Mouse (Mus musculus) kidney, adult 2 months (tissue): ENCODE measurements around the gene Rassf2. TPM values are rescaled to one million over a fixed set of nuclear protein-coding genes. Genes with fewer than 3 reads are reported as not detected.

ENCODE experiments used
- DNase-seq: peaks from one replicate; pipeline ENCODE4 v3.0.0; 2021
- H3K27ac ChIP-seq: fragments of 200-500 bp; 2 replicates; pipeline ENCODE4 v1.5.1; 2012; ENCODE audit warnings: low read depth, low read length, control low read depth, inconsistent platforms; ENCODE audit not compliant: insufficient read depth
- H3K27me3 ChIP-seq: fragments of 200-500 bp; replicated peaks from 2 replicates; pipeline ENCODE4 v1.6.1; 2012; ENCODE audit warnings: mild to moderate bottlenecking, moderate library complexity, low read length, inconsistent platforms; ENCODE audit not compliant: control insufficient read depth, insufficient read depth
- H3K36me3 ChIP-seq: fragments of 200-500 bp; 2 replicates; pipeline ENCODE4 v1.6.1; 2012; ENCODE audit warnings: mild to moderate bottlenecking, moderate library complexity, low read length, inconsistent platforms; ENCODE audit not compliant: control insufficient read depth, insufficient read depth
- H3K4me1 ChIP-seq: fragments of 200-500 bp; 2 replicates; pipeline ENCODE4 v1.6.1; 2011; ENCODE audit warnings: low read length; ENCODE audit not compliant: control insufficient read depth, insufficient read depth
- H3K4me3 ChIP-seq: fragments of 200-500 bp; 2 replicates; pipeline ENCODE4 v1.5.1; 2011; ENCODE audit warnings: mild to moderate bottlenecking, low read depth, low read length, control low read depth; ENCODE audit not compliant: insufficient read depth
- CTCF ChIP-seq: fragments of 200-500 bp; conservative IDR thresholded peaks from 2 replicates; pipeline ENCODE4 v1.5.1; 2011; ENCODE audit warnings: low read depth, mild to moderate bottlenecking, control low read depth, low read length, moderate library complexity, mixed read lengths; ENCODE audit not compliant: insufficient read depth, insufficient read length
- POLR2A ChIP-seq: fragments of 200-500 bp; IDR thresholded peaks from one replicate; pipeline ENCODE4 v1.6.1; 2011; ENCODE audit warnings: low read depth, low read length, control low read depth
- WGBS: fragments of 180-500 bp; shearing (Covaris S2); methylation state at CpG from one replicate; pipeline ENCODE4 v1.1.7; 2018; 5-methylcytosine and 5-hydroxymethylcytosine counted together
- polyA plus RNA-seq: library from polyadenylated mRNA; depleted of rRNA; stranded (reverse); fragments of >200 nt; gene quantifications from 2 replicates; pipeline ENCODE4 v1.2.3, GENCODE M21; 2012

Rassf2 gene
- polyA plus RNA-seq, 1 experiment: 9.2 TPM

DNA sequence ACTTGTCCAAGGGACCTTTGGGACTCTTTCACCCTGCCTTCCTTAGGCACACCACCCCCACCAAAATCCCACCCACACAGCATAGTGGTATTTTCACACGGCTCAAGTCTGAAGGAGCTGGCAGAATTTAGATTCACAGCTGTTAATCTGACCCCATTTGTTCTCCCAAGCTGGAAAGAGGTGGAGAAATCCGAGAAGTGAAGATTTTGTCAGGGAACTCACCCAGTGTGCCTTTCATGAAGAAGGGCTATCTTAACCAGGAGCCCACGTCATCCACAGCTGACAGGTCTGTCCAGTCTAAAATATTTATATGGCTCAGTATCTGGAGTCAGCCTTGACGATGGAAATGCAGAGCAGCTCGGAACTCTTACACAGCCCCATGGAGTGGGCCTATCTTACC, 6.3 kb upstream of the Rassf2 start:
- TF ChIP-seq POLR2A: no peak
- TF ChIP-seq CTCF: no peak
- WGBS: 87% methylated on average over 5 of the region's 5 CpGs
- Histone ChIP-seq H3K27ac (no peak overlapping the region), H3K4me1 (0 out of 2 replicates have a peak, but pooled peaks cover under 1% of the 10 kb centered on the region), H3K36me3 (no peaks in the 10 kb centered on the region), H3K4me3 (no peak overlapping the region), H3K27me3 (no peaks in the 10 kb centered on the region)
- no peak for DNase-seq

DNA sequence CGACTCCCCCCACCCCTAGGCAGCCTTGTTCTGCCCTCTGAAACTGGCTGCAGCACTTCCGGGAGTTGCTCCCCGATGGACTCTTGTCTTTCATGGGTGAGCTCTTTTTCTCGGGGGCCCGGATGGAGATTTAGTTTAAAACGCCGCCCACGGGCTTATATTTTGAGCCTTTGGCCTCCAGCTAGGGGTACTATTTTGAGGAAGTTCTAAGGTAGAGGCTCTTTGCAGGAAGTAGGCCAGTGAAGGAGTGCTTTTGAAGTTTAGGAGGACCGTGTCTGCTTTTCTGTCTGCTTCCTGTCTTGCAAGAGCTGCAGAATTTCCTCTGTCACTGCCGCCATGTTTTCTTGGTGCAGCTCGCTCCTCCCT, 5.4 kb upstream of the Rassf2 start:
- no peak for TF ChIP-seq CTCF
- TF ChIP-seq POLR2A: no peak
- WGBS: 72% methylated on average over 11 of the region's 11 CpGs
- Histone ChIP-seq H3K36me3 (no peaks in the 10 kb centered on the region), H3K27me3 (no peaks in the 10 kb centered on the region), H3K4me1 (peaks cover 8% of the 10 kb centered on the region), H3K27ac (no peak overlapping the region), H3K4me3 (no peak overlapping the region)
- no peak for DNase-seq

DNA sequence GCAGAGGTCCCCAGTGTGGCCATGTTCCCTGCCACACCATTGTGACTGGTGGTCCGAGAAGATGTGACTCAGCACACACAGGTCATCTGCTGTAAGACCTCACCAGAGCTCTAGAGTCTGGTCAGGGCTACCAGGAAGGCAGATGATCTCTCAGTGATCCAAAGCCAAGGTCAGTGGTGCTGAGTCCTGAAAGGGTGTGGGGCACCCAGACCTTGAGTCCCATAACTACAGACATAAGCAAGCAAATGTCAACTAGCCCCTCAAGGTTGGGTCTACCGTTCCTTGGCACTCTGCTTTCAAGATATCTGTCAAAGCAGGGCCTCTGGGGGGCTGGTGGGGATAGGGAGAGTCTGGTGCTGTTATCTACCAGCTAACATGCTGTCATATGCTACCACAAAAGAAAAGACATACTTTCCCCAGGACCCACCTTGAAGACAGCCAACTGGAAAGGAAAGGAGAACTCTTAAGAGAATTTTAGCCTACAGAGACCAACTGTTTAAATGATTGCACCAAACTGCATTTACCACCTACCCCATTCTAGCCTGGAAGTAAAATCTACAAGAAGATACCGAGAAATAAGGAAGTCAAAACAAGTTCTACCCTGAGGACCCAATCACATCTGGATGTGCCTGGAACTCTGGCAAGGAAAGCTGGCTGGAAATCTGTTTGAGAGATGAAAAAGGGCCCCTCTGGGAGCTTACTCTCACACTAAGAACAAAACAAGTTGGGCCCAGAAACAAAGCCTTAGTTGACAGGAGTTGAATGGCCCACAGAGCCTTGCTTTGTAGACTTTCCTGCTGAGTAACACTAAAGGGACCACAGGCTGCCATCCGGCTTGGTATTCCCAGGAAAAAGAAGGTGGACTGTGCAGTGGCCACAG, 4.8 kb upstream of the Rassf2 start:
- H3K27ac ChIP-seq: no peak overlapping the region
- no peak for DNase-seq
- no peaks in the 10 kb centered on the region for H3K36me3 ChIP-seq
- TF ChIP-seq CTCF (no peak), POLR2A (no peak)
- H3K4me3 ChIP-seq: no peak overlapping the region
- H3K27me3 ChIP-seq: no peaks in the 10 kb centered on the region
- peaks cover 13% of the 10 kb centered on the region for H3K4me1 ChIP-seq
- 90% methylated on average over 4 of the region's 4 CpGs for WGBS

DNA sequence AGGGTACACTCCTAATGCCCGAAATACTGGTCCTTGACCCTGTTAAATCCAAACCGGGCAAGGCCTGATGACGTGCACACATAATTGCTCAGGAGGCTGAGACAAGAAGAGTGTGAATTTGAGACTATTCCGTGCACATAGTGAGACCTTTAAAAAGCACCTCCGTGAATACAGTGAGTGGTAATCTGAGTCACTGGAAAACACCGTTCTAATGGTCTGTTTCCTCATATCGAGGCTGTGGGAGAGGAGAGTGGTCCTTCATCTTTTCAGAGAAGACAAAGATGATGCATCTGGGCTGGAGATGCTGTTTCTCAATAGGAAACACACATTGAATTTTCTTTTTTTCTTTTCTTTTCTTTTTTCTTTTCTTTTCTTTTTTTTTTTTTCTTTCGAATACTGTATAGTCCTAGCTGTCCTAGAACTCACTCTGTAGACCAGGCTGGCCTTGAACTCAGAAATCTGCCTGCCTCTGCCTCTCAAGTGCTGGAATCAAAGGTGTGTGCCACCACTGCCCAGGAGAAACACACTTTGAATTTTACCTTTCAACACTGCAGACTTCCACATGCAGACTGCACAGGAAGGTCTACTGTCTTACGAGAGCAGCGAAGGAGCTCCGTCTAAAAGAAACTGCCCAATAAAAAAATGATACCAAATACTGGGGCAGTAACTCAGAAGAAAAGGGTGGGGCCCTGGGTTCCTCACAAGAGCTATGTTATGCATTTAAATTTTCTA, 1.5 kb upstream of the Rassf2 start:
- Histone ChIP-seq H3K36me3 (no peaks in the 10 kb centered on the region), H3K27me3 (no peaks in the 10 kb centered on the region), H3K4me1 (peaks cover 16% of the 10 kb centered on the region), H3K27ac (no peak overlapping the region), H3K4me3 (no peak overlapping the region)
- WGBS: 83% methylated on average over 11 of the region's 11 CpGs
- no peak for DNase-seq
- TF ChIP-seq CTCF (no peak), POLR2A (no peak)

DNA sequence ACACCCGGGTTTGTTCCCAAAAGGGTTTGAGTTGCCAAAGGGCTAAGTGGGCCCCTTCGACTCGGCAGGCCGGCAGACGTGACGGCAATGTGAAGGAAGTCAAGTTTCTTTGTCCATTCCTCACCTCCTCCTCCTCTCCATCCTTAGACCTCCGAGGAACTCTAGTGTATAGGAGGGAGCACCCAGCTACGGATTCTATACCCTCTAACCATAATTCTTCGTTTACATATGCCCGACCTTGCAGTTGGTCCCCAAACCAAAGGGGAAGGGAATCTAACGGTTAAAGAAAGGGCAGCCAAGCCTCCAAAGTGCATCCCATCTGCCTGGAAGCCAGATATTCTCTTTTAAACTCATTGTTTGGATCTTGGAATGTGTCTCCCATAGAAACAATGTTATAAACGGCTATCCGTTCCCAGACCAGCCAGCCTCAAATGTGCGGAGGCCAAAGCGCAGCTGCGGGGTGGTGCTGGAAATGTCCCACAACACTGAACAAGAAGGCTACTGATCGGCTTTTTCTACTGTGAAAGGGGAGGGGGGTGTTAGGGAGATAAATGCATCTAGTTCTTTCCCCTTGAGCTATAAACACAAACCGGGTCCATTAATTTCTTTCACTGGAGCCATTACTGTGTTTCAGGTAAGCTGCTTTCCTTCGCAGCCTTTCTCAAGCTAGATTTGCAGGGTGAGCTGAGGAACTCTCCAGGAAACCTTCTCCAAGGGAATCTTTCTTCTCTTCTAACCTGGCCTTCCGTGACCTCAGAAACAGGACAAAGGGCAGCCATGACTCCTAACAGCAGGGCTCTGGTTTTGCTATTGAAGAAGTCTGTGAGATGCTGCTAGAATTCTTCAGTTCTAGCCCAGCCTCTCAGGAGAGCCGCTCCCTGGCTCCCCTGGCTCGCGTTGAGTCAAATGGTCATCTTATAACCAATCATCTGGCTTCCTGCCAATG, 633 bp upstream of the Rassf2 start:
- Histone ChIP-seq H3K36me3 (no peaks in the 10 kb centered on the region), H3K27me3 (no peaks in the 10 kb centered on the region), H3K4me3 (peak overlapping the region; percentile 61), H3K27ac (no peak overlapping the region), H3K4me1 (peaks cover 16% of the 10 kb centered on the region)
- WGBS: 33% methylated on average over 23 of the region's 23 CpGs
- no peak for TF ChIP-seq CTCF
- TF ChIP-seq POLR2A: no peak
- peak; percentile 43 for DNase-seq

DNA sequence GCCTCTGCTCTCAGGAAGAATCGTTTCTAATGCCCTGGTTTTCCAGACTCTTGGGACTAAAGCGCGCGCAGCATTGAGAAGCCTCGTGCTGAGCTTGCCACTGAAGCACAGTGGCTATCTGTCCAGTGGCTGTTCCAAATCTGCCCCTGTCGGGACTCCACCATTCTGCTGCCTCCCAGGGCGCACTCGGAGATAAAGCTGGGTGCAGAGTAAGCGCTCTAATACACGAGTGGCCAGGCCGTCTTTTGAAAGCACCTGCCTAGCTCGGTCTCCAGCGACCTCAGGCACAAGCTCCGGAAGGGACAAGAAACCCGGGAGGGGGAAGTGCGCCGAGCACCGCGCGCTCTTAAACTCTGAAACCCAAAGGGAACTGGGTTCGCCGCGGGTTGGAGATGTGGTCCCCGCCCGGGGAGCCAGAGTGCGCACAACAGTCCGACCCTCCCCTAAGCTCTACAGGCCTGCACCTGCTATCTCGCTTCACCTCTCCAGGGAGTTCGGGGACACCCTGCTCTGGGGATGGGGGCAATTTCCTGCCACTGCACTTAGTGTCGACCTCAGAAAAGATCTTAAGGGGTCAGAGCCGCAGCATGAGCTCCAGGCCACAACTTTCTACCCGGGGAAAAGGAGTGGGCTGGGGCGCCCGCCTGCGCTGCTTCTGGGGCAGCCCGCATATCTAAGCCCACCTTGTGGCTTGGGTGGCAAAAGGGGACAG, 1.0 kb downstream of the Rassf2 start:
- peak overlapping the region; percentile 61 for H3K4me3 ChIP-seq
- DNase-seq: peak; percentile 35
- 2% methylated on average over 36 of the region's 36 CpGs for WGBS
- H3K27ac ChIP-seq: no peak overlapping the region
- H3K27me3 ChIP-seq: no peaks in the 10 kb centered on the region
- TF ChIP-seq CTCF: no peak
- TF ChIP-seq POLR2A: no peak
- H3K4me1 ChIP-seq: peaks cover 16% of the 10 kb centered on the region
- H3K36me3 ChIP-seq: no peaks in the 10 kb centered on the region
